Mouse (Mus musculus): Measurements from ENCODE around the gene Cntn5. TPM values are rescaled to one million over a fixed set of nuclear protein-coding genes. Genes with fewer than 3 reads are reported as not detected.

Gene Cntn5
- polyA plus RNA-seq, 1 experiment from 2014 or later = 8.7 TPM

DNA sequence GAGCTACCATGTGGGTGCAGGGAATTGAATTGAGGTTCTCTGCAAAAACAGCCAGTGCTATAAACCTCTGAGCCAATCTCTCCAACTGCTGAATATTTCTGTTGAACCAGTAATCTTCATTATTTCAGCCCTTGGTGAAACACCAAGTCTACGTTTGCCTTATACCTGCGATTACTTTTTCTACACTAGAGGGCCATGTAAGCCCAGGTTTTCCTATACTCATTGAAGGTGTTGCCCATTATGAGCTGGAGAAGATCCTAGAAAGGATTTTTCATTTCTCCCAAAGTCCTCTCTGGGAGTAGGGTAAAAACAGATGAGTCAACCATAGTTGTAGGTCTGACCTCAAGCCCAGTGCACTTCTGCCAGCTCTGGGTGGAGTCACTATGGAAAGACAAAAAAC is 1105.0 kb downstream of the Cntn5 start:
- Histone ChIP-seq H3K36me3 (replicated peaks) (no peaks in the 10 kb centered on the region), H3K27ac (no peak overlapping the region), H3K9ac (no peak overlapping the region), H3K4me3 (replicated peaks) (no peak overlapping the region), H3K27me3 (no peaks in the 10 kb centered on the region), H3K4me2 (no peak overlapping the region), H3K4me1 (no peaks in the 10 kb centered on the region), H3K9me3 (no peaks in the 10 kb centered on the region)
- no peak for ATAC-seq (ENCODE audit: low FRiP score)
- 90% methylated on average over 2 of the region's 2 CpGs for WGBS

GRCm38 (mm10) chr9:9783680-9784079 is 1120.9 kb downstream of the Cntn5 start:
- no peaks in the 10 kb centered on the region for H3K36me3 ChIP-seq (replicated peaks)
- H3K9ac ChIP-seq = no peak overlapping the region
- WGBS = 66% methylated on average over 3 of the region's 3 CpGs
- no peak overlapping the region for H3K4me2 ChIP-seq
- H3K4me3 ChIP-seq (replicated peaks) = no peak overlapping the region
- H3K27ac ChIP-seq = no peak overlapping the region
- no peaks in the 10 kb centered on the region for H3K4me1 ChIP-seq
- H3K9me3 ChIP-seq = no peaks in the 10 kb centered on the region
- ATAC-seq (ENCODE audit: low FRiP score) = no peak
- H3K27me3 ChIP-seq = no peaks in the 10 kb centered on the region

DNA sequence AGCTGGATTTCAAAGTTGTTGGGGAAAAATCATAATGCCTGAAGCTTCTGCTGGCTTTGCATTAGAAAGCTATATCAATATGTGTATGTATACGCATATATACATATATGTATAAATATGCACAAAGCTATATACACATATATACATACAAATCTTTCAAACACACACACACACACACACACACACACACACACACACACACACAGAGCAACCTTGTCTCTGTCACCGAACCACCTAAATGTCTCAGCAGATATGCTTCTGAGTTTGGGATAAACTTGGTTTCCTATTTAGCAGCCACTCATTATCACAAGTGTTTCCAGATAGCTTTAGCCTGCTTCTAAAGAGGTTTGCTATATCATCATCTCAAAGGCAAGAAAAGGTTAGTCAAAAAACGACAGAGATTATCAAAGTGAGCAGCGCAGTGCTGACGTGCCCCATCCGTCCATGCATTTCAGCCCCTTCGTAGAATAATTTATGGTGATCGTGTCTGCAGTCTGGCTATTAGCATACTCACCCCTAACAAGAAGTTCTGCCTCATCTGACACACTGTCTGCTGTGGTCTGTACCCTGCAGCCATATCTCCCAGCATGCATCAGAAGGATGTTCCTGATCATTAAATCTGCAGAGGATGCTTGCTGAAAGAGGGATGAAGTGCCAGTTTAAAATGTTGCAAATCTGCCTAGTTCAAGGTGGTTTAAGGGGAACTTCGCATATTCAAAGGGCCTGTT is 1123.3 kb downstream of the Cntn5 start:
- WGBS = 84% methylated on average over 9 of the region's 9 CpGs
- H3K9me3 ChIP-seq = no peaks in the 10 kb centered on the region
- H3K4me1 ChIP-seq = no peaks in the 10 kb centered on the region
- H3K4me2 ChIP-seq = no peak overlapping the region
- H3K27ac ChIP-seq = no peak overlapping the region
- H3K36me3 ChIP-seq (replicated peaks) = no peaks in the 10 kb centered on the region
- H3K4me3 ChIP-seq (replicated peaks) = no peak overlapping the region
- H3K9ac ChIP-seq = no peak overlapping the region
- no peaks in the 10 kb centered on the region for H3K27me3 ChIP-seq
- no peak for ATAC-seq (ENCODE audit: low FRiP score)

- 85% methylated on average over 3 of the region's 3 CpGs for WGBS
- no peaks in the 10 kb centered on the region for H3K27me3 ChIP-seq
- no peak overlapping the region for H3K27ac ChIP-seq
- H3K4me2 ChIP-seq = no peak overlapping the region
- no peaks in the 10 kb centered on the region for H3K9me3 ChIP-seq
- no peak for ATAC-seq (ENCODE audit: low FRiP score)
- no peaks in the 10 kb centered on the region for H3K4me1 ChIP-seq
- H3K36me3 ChIP-seq (replicated peaks) = no peaks in the 10 kb centered on the region
- no peak overlapping the region for H3K4me3 ChIP-seq (replicated peaks)
- no peak overlapping the region for H3K9ac ChIP-seq
Observed at GRCm38 (mm10) chr9:9779646-9780045, 1124.9 kb downstream of the Cntn5 start.

DNA sequence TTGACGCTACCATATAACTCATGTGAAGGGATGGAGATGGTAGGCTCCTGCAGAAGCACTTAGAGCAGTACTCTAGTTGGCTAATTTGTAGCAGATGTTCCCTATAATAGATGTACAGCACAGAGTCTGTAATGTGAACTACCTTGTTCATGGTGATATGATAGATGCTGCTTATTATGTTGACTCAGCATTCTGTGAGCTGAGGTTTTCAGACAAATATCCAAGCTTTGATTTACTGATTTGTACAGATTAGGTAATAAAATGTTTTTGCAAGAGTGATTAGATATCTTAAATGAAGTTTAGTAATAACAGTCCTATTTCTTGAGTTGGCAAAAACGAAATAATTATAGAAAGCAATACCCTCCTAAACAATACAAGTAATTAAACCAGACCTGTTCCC is 1133.8 kb downstream of the Cntn5 start:
- ATAC-seq (ENCODE audit: low FRiP score) = no peak
- no peak overlapping the region for H3K4me2 ChIP-seq
- WGBS = 80% methylated on average over 2 of the region's 2 CpGs

GRCm38 (mm10) chr9:9769659-9770058 is 1134.9 kb downstream of the Cntn5 start:
- H3K9me3 ChIP-seq = no peaks in the 10 kb centered on the region
- ATAC-seq (ENCODE audit: low FRiP score) = no peak
- H3K4me1 ChIP-seq = no peaks in the 10 kb centered on the region
- H3K27ac ChIP-seq = no peak overlapping the region
- no peak overlapping the region for H3K9ac ChIP-seq
- no peaks in the 10 kb centered on the region for H3K36me3 ChIP-seq (replicated peaks)
- no peak overlapping the region for H3K4me2 ChIP-seq
- no peak overlapping the region for H3K4me3 ChIP-seq (replicated peaks)
- no peaks in the 10 kb centered on the region for H3K27me3 ChIP-seq

More for the DNA sequence above, 1133.8 kb downstream of the Cntn5 start:
- Histone ChIP-seq H3K9me3 (no peaks in the 10 kb centered on the region), H3K9ac (no peak overlapping the region), H3K27me3 (no peaks in the 10 kb centered on the region), H3K36me3 (replicated peaks) (no peaks in the 10 kb centered on the region), H3K4me1 (no peaks in the 10 kb centered on the region), H3K27ac (no peak overlapping the region), H3K4me3 (replicated peaks) (no peak overlapping the region)

GRCm38 (mm10) chr9:9718145-9718544 is 1186.4 kb downstream of the Cntn5 start:
- Histone ChIP-seq H3K4me3 (replicated peaks) (no peak overlapping the region), H3K9me3 (no peaks in the 10 kb centered on the region), H3K4me1 (no peaks in the 10 kb centered on the region), H3K27ac (no peak overlapping the region), H3K4me2 (no peak overlapping the region), H3K27me3 (no peaks in the 10 kb centered on the region), H3K9ac (no peak overlapping the region), H3K36me3 (replicated peaks) (no peaks in the 10 kb centered on the region)
- 78% methylated on average over 1 of the region's 1 CpGs for WGBS
- no peak for ATAC-seq (ENCODE audit: low FRiP score)

- no peaks in the 10 kb centered on the region for H3K36me3 ChIP-seq (replicated peaks)
- no peak overlapping the region for H3K27ac ChIP-seq
- H3K9me3 ChIP-seq = no peaks in the 10 kb centered on the region
- H3K4me1 ChIP-seq = no peaks in the 10 kb centered on the region
- ATAC-seq (ENCODE audit: low FRiP score) = no peak
- H3K9ac ChIP-seq = no peak overlapping the region
- WGBS = 90% methylated on average over 5 of the region's 5 CpGs
- H3K4me2 ChIP-seq = no peak overlapping the region
- no peak overlapping the region for H3K4me3 ChIP-seq (replicated peaks)
- no peaks in the 10 kb centered on the region for H3K27me3 ChIP-seq
Observed at GRCm38 (mm10) chr9:9708671-9709070, 1195.9 kb downstream of the Cntn5 start.

GRCm38 (mm10) chr9:9707766-9708165 is 1196.8 kb downstream of the Cntn5 start:
- H3K27me3 ChIP-seq = no peaks in the 10 kb centered on the region
- no peak overlapping the region for H3K9ac ChIP-seq
- H3K27ac ChIP-seq = no peak overlapping the region
- H3K4me1 ChIP-seq = no peaks in the 10 kb centered on the region
- H3K9me3 ChIP-seq = no peaks in the 10 kb centered on the region
- ATAC-seq (ENCODE audit: low FRiP score) = peak; percentile 33; the same call in 1 of the 2 replicates
- H3K36me3 ChIP-seq (replicated peaks) = no peaks in the 10 kb centered on the region
- H3K4me3 ChIP-seq (replicated peaks) = no peak overlapping the region
- H3K4me2 ChIP-seq = no peak overlapping the region

- Histone ChIP-seq H3K36me3 (replicated peaks) (no peaks in the 10 kb centered on the region), H3K9me3 (no peaks in the 10 kb centered on the region), H3K27me3 (no peaks in the 10 kb centered on the region), H3K4me3 (replicated peaks) (no peak overlapping the region), H3K4me2 (no peak overlapping the region), H3K27ac (no peak overlapping the region), H3K9ac (no peak overlapping the region), H3K4me1 (no peaks in the 10 kb centered on the region)
- WGBS = 97% methylated on average over 1 of the region's 1 CpGs
- ATAC-seq (ENCODE audit: low FRiP score) = no peak
Observed at GRCm38 (mm10) chr9:9705180-9705579, 1199.4 kb downstream of the Cntn5 start.

DNA sequence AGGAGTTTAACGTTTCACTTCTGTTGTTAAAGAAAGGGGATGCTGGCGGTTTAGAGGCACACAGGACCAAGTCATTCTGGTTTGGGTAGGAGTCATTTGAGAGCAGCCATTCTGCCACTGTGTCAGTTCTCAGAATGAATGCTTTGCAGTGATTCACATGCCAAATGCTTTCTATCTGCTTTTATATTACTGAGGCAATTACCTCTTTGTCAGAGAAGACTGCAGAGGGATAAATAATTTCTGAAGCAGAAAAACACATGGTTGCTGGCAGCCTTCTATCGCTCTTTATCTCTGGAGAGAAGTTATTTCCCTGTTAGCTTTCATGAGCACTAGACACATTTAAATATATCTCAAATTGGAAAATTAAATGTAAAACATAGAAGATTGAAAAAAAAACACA is 1207.9 kb downstream of the Cntn5 start:
- ATAC-seq (ENCODE audit: low FRiP score) = no peak
- 60% methylated on average over 3 of the region's 3 CpGs for WGBS
- no peaks in the 10 kb centered on the region for H3K36me3 ChIP-seq (replicated peaks)

GRCm38 (mm10) chr9:9682348-9682884 is 1222.2 kb downstream of the Cntn5 start:
- Histone ChIP-seq H3K27ac (no peak overlapping the region), H3K4me1 (no peaks in the 10 kb centered on the region; the same call in 1 of the 2 replicates), H3K36me3 (replicated peaks) (no peaks in the 10 kb centered on the region), H3K9ac (no peak overlapping the region), H3K9me3 (no peaks in the 10 kb centered on the region), H3K27me3 (no peaks in the 10 kb centered on the region), H3K4me2 (no peak overlapping the region), H3K4me3 (replicated peaks) (no peak overlapping the region)
- 21% methylated on average over 5 of the region's 5 CpGs for WGBS
- peak; percentile 76 for ATAC-seq (ENCODE audit: low FRiP score)

More for the DNA sequence above, 1207.9 kb downstream of the Cntn5 start:
- no peak overlapping the region for H3K9ac ChIP-seq
- H3K27ac ChIP-seq = no peak overlapping the region
- H3K27me3 ChIP-seq = no peaks in the 10 kb centered on the region
- H3K9me3 ChIP-seq = no peaks in the 10 kb centered on the region
- H3K4me1 ChIP-seq = no peaks in the 10 kb centered on the region
- no peak overlapping the region for H3K4me2 ChIP-seq
- no peak overlapping the region for H3K4me3 ChIP-seq (replicated peaks)

GRCm38 (mm10) chr9:9676078-9676477 is 1228.5 kb downstream of the Cntn5 start:
- Histone ChIP-seq H3K27ac (no peak overlapping the region), H3K36me3 (replicated peaks) (no peaks in the 10 kb centered on the region), H3K4me3 (replicated peaks) (no peak overlapping the region), H3K27me3 (no peaks in the 10 kb centered on the region), H3K9ac (no peak overlapping the region), H3K4me1 (peaks cover 6% of the 10 kb centered on the region), H3K4me2 (no peak overlapping the region), H3K9me3 (no peaks in the 10 kb centered on the region)
- 79% methylated on average over 4 of the region's 4 CpGs for WGBS
- ATAC-seq (ENCODE audit: low FRiP score) = no peak

Data from forebrain, embryonic 12.5 days (tissue).